Mouse (Mus musculus) liver, embryonic 14 days (tissue): ENCODE data around the gene Lrrc59. TPM values are rescaled to one million over a fixed set of nuclear protein-coding genes. Genes with fewer than 3 reads are reported as not detected.

Experiments used
- polyA plus RNA-seq: library from polyadenylated mRNA; depleted of rRNA; stranded (reverse); fragments of >200 nt; gene quantifications from 2 replicates; pipeline ENCODE4 v1.2.3, GENCODE M21; 2012; rRNA removed

Gene Lrrc59
- polyA plus RNA-seq: 54.1 and 56.5 TPM in 2 replicates

DNA sequence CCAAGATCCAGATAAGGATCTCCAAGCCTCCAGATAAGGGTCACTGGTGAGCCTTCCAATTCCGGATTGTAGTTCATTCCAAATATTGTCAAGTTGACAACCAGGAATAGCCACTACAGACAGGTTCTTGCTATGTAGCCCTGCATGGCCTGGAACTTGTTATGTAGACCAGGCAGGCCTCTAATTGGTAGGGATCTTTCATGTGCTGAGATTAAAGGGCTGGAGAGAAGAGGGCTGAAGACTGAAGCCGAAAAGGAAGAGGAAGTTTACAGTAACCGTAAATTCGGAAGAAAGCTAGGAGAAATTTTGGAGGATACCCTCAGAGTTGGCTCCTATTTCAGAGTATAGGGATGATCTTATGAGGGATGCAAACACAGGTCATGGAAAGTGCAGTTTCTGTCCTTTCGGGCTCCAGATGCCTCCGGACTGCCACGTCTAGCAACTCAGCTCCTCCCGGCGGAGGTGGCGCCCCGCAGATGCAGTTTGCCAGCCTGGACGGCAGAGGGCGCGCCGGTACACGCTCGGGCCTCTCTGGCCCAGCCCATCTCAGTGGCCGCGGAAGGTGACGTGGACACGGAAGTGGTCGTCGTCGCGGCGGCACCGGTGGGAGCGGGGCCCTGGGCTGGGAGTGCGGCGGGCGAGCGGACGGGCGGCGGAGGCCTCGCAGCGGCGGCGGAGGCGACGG is at the start of gene Lrrc59:
Gene Lrrc59, plus strand, starts transcription at position 569 of the 685 bp plus-strand sequence.

DNA sequence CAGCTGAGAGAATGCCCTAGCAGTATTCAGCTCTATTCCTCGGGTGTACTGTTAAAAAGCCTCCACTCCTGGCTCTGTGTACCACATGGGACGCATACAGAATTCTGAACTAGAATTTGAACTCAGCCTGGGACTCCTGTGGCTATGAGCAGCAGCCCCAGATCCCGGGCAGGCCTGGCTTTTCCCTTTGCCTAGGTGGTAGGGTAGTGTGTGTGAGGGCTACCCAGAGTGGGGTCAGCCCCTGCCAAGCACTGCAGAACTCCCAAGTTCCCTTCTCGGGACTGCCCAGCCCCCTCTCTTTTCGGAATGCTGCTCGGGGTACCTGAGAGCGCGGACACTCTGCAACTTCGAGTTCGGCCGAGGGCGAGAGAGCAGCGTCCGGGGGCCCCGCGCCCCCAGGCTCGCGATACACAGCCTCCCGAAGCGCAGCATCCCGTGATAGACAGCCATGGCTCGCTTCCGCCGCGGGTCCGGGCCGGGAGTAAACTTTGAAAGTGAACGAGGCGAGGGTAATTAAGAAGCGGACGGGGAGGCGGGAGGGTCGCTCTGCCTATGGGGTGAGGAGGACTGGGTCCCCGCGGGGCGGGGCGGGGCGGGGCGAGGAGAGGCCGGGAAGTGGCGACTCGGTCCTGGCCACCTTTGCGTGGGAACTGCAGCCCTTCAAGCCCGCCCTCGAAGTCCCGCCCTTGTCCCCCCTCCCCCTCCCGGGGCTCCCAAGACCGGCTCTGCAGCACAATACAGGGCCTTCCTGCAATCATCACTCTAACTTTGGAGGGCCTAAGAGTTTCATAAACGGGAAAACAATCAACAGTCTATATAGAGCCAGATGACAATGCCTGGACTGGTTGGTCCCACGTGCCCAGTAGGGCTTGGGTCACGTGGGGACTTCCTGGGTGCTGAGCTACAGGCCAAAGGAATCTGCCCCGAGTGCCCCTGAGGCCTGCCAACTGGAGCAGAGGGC is 28.0 kb upstream of the Lrrc59 start, which contains the start of gene Acsf2:
Gene Acsf2, minus strand, starts transcription at position 551 of the 961 bp plus-strand sequence.

DNA sequence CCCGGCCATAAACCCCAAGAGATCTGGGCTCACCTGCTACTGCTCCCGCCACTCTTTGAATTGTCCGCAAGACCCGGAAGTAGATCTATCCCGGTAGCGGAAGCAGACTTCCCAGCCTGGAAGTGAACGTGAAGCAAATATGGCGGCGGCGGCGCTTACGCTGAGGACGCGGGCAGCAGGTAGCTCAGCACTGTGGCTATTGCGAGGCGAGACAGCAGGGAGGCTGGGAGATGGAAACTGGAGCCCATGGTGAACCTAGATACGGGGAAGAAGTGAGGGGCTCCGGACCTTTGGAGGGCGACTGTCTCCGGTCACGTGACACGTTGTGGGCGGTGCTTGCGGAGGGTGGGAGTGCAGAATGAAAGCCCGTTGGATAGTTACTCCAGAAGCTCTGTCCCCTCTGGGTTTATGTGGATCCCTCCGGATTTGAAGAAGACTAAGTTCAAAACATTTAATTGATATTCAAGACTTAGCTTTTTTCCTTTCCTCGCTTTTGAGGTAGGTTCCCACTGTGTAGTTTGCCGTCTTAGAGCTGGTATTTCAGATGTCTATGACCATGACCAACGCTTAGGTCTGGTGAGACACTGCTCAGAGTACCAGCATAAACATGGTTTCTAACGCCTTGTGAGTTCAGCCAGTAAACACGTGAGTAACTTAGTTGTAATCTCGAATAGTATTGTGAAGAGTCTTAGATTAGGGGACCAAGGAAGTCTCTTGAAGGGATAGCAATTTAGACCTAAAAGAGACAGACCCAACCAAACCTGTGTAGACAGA is 24.3 kb downstream of the Lrrc59 start, which contains the start of the genes Mrpl27 and Eme1:
Gene Mrpl27, plus strand, starts transcription at position 105 of the 774 bp plus-strand sequence.
Gene Eme1, minus strand, starts transcription at position 302 of the 774 bp plus-strand sequence.

DNA sequence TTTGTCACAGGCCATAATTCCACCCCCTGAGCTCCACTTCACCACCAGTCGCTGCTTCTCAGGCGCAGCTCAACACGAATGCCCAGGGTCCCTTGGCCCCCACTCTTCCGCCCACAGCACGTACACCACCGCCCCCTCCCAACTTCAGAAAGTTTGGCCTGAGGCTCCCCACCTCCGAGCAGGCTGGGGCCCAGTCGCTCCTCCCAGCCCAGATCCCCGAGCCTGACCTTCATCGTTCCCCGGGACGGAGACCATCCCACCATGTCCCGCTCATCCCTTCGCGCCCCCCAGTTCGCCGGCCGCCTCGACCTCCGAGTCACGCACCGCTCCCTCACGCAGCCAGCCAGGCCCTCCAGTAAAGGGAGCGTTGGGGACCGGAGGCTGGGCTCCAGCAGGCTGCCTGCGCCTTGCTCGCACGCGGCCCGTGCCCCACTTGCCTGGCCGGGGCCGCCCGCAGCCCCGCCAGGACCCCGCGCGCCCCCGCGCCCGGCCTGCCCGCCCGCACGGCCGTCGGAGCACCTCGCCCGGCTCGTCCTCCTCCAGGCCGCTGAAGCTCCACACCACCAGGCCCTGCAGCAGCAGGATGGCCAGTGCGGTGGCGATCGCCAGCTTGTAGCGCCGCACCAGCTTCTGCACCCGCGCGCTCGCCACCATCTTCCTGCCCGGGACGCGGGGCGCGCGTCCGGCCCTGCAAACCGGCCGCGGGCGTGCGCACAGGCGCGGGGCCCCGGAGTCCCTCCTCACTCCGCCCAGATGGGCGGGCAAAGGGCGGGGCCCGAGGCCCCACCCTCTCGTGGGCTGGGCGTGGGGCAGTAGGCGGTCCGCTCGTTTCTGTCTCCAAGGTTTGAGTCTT is 47.4 kb downstream of the Lrrc59 start, which contains the start of gene Xylt2:
Gene Xylt2, minus strand, starts transcription at position 762 of the 853 bp plus-strand sequence.

Other genes starting within 250 kb of the Lrrc59 start
- 3.3 and 3.4 TPM in 2 replicates for gene Abcc3, start 236.8 kb upstream of the Lrrc59 start, polyA plus RNA-seq
- gene Cacna1g, start 155.6 kb upstream of the Lrrc59 start, polyA plus RNA-seq: 6.3 and 7.3 TPM in 2 replicates
- gene Spata20, start 143.6 kb upstream of the Lrrc59 start, polyA plus RNA-seq: not detected in 2 replicates
- gene Epn3, start 129.8 kb upstream of the Lrrc59 start, polyA plus RNA-seq: 0.02 and 0.05 TPM in 2 replicates
- gene Mycbpap, start 108.0 kb upstream of the Lrrc59 start, polyA plus RNA-seq: 0.06 and 0.08 TPM in 2 replicates
- 1.1 and 1.5 TPM in 2 replicates for gene Rsad1, start 80.5 kb upstream of the Lrrc59 start, polyA plus RNA-seq
- 0.02 and 0.06 TPM in 2 replicates for gene Chad, start 64.7 kb upstream of the Lrrc59 start, polyA plus RNA-seq
- gene Acsf2, start 27.9 kb upstream of the Lrrc59 start, polyA plus RNA-seq: 3.5 and 4.0 TPM in 2 replicates
- gene Mrpl27, start 24.0 kb downstream of the Lrrc59 start, polyA plus RNA-seq: 58.6 and 65.0 TPM in 2 replicates
- gene Eme1, start 24.2 kb downstream of the Lrrc59 start, polyA plus RNA-seq: 14.1 and 15.7 TPM in 2 replicates
- gene Xylt2, start 47.7 kb downstream of the Lrrc59 start, polyA plus RNA-seq: 2.3 and 2.7 TPM in 2 replicates
- not detected in 2 replicates for gene Gm11541, start 74.7 kb downstream of the Lrrc59 start, polyA plus RNA-seq
- 0.02 TPM in 1 of 2 replicates, not detected in the other for gene Cdc34b, start 112.0 kb downstream of the Lrrc59 start, polyA plus RNA-seq
- not detected in 2 replicates for gene Tmem92, start 152.9 kb downstream of the Lrrc59 start, polyA plus RNA-seq